In genomic region chr19:5716955-5717354, GRCm38 (mm10) we compare ENCODE assay signal across 10 mouse cellular contexts. TPM values are rescaled to one million over a fixed set of nuclear protein-coding genes. Genes with fewer than 3 reads are reported as not detected.
DNase-seq lines count a peak whose midpoint lies in the region; ATAC-seq and TF ChIP-seq lines count a peak whose summit lies in the region.
"Had no signal": no experiment of that assay in that cellular context is flagged by ENCODE, and none has a peak within 500 bp of the region (broad histone marks: within the 10 kb centered on the region; RNA-seq: fewer than 3 reads in every experiment).

No protein-coding gene starts in this region.

- peaks cover 92% of the 10 kb centered on the region for H3K36me3 ChIP-seq in forebrain, embryonic 13.5 days (ENCODE audit: poor library complexity, severe bottlenecking)
- H3K36me3 ChIP-seq in forebrain, embryonic 11.5 days (ENCODE audit: control insufficient read depth, insufficient read depth, low read length) = peaks cover 8% of the 10 kb centered on the region
- peaks cover 100% of the 10 kb centered on the region for H3K36me3 ChIP-seq in liver, embryonic 12.5 days
- H3K36me3 ChIP-seq in hindbrain, embryonic 15.5 days = peaks cover 40% of the 10 kb centered on the region
- H3K36me3 ChIP-seq in midbrain, postnatal 0 days (ENCODE audit: insufficient read depth, low read length) = peaks cover 37% of the 10 kb centered on the region

- ATAC-seq in forebrain, embryonic 13.5 days = no peak
- no peak for ATAC-seq in forebrain, embryonic 11.5 days (replicated peaks; ENCODE audit: low FRiP score)
- ATAC-seq in liver, embryonic 12.5 days = no peak
- ATAC-seq in hindbrain, embryonic 15.5 days (ENCODE audit: low FRiP score, low read depth) = no peak
- no peak for ATAC-seq in midbrain, postnatal 0 days (ENCODE audit: low FRiP score)

- 0 out of 2 replicates have a peak overlapping the region, but pooled peaks have one; percentile 47 for H3K4me2 ChIP-seq in forebrain, embryonic 13.5 days
- no peak overlapping the region for H3K4me2 ChIP-seq in forebrain, embryonic 11.5 days (ENCODE audit: low read depth, low read length, severe bottlenecking)
- peak overlapping the region; percentile 13; the same call in 1 of the 2 replicates for H3K4me2 ChIP-seq in liver, embryonic 12.5 days
- H3K4me2 ChIP-seq in hindbrain, embryonic 15.5 days = peak overlapping the region; percentile 52
- H3K4me2 ChIP-seq in midbrain, postnatal 0 days (ENCODE audit: low read depth, low read length, poor library complexity, severe bottlenecking) = peak overlapping the region; percentile 74

- H3K9ac ChIP-seq in forebrain, embryonic 13.5 days = no peak overlapping the region
- H3K9ac ChIP-seq in forebrain, embryonic 11.5 days (ENCODE audit: low read length) = no peak overlapping the region; the same call in 1 of the 2 replicates
- H3K9ac ChIP-seq in liver, embryonic 12.5 days = no peak overlapping the region
- H3K9ac ChIP-seq in hindbrain, embryonic 15.5 days = no peak overlapping the region
- H3K9ac ChIP-seq in midbrain, postnatal 0 days (replicated peaks; ENCODE audit: low read length, poor library complexity, severe bottlenecking) = no peak overlapping the region; the same call in 1 of the 2 replicates
- H3K9ac ChIP-seq: liver, embryonic 14.5 days had no signal

- 56% methylated on average over 10 of the region's 10 CpGs for WGBS in forebrain, embryonic 13.5 days
- 64% methylated on average over 10 of the region's 10 CpGs for WGBS in forebrain, embryonic 11.5 days
- 76% methylated on average over 10 of the region's 10 CpGs for WGBS in liver, embryonic 12.5 days (ENCODE audit: insufficient replicate concordance)
- WGBS in hindbrain, embryonic 15.5 days = 46% methylated on average over 10 of the region's 10 CpGs
- 42% methylated on average over 10 of the region's 10 CpGs for WGBS in midbrain, postnatal 0 days

- no peak overlapping the region for H3K4me3 ChIP-seq in forebrain, embryonic 13.5 days
- H3K4me3 ChIP-seq in forebrain, embryonic 11.5 days (ENCODE audit: low read depth, low read length) = no peak overlapping the region
- no peak overlapping the region for H3K4me3 ChIP-seq in liver, embryonic 12.5 days
- H3K4me3 ChIP-seq in hindbrain, embryonic 15.5 days = no peak overlapping the region
- peak overlapping the region; percentile 43 for H3K4me3 ChIP-seq in midbrain, postnatal 0 days (ENCODE audit: low read depth, low read length)

- no peak for TF ChIP-seq CTCF in midbrain, postnatal 0 days (IDR thresholded peaks at IDR 0.05)

- H3K4me1 ChIP-seq in forebrain, embryonic 13.5 days = peaks cover 20% of the 10 kb centered on the region
- H3K4me1 ChIP-seq in forebrain, embryonic 11.5 days (replicated peaks; ENCODE audit: control insufficient read depth, insufficient read depth, low read length) = peaks cover 6% of the 10 kb centered on the region; the same call in 1 of the 2 replicates
- peaks cover 85% of the 10 kb centered on the region for H3K4me1 ChIP-seq in liver, embryonic 12.5 days
- peaks cover 32% of the 10 kb centered on the region for H3K4me1 ChIP-seq in hindbrain, embryonic 15.5 days (replicated peaks)
- H3K4me1 ChIP-seq in midbrain, postnatal 0 days (ENCODE audit: insufficient read depth, low read length) = peaks cover 13% of the 10 kb centered on the region; the same call in 1 of the 2 replicates

- H3K27ac ChIP-seq in forebrain, embryonic 13.5 days = no peak overlapping the region
- no peak overlapping the region for H3K27ac ChIP-seq in forebrain, embryonic 11.5 days (ENCODE audit: low read depth, low read length)
- peak overlapping the region; percentile 6; the same call in 1 of the 2 replicates for H3K27ac ChIP-seq in liver, embryonic 12.5 days
- H3K27ac ChIP-seq in hindbrain, embryonic 15.5 days (replicated peaks) = peak overlapping the region; percentile 26; the same call in 1 of the 2 replicates
- peak overlapping the region; percentile 65 for H3K27ac ChIP-seq in midbrain, postnatal 0 days (ENCODE audit: low read depth, low read length)
- H3K27ac ChIP-seq: liver, embryonic 14.5 days had no signal

- H3K9me3 ChIP-seq in forebrain, embryonic 13.5 days (replicated peaks) = no peaks in the 10 kb centered on the region
- H3K9me3 ChIP-seq in forebrain, embryonic 11.5 days (ENCODE audit: control insufficient read depth, low read length) = no peaks in the 10 kb centered on the region
- no peaks in the 10 kb centered on the region for H3K9me3 ChIP-seq in liver, embryonic 12.5 days (replicated peaks)
- H3K9me3 ChIP-seq in hindbrain, embryonic 15.5 days = no peaks in the 10 kb centered on the region
- H3K9me3 ChIP-seq in midbrain, postnatal 0 days (ENCODE audit: low read length) = no peaks in the 10 kb centered on the region

- H3K27me3 ChIP-seq in forebrain, embryonic 13.5 days = peaks cover 4% of the 10 kb centered on the region; the same call in 1 of the 2 replicates
- H3K27me3 ChIP-seq in forebrain, embryonic 11.5 days (ENCODE audit: control insufficient read depth, insufficient read depth, low read length) = no peaks in the 10 kb centered on the region
- H3K27me3 ChIP-seq in liver, embryonic 12.5 days (replicated peaks) = no peaks in the 10 kb centered on the region
- no peaks in the 10 kb centered on the region for H3K27me3 ChIP-seq in hindbrain, embryonic 15.5 days
- no peaks in the 10 kb centered on the region for H3K27me3 ChIP-seq in midbrain, postnatal 0 days (ENCODE audit: insufficient read depth, low read length)
- H3K27me3 ChIP-seq: CH12.LX had no signal

- DNase-seq in forebrain, embryonic 11.5 days (ENCODE audit: low spot score) = no peak
- no peak for DNase-seq in liver
- peak; percentile 22 for DNase-seq in midbrain, postnatal 0 days (ENCODE audit: low spot score)
- DNase-seq in right cerebral cortex, postnatal 36 days (ENCODE audit: low spot score in 2 of 2) = no peak

RNA-seq across cellular contexts. Expression of gene Ehbp1l1, which starts 9.2 kb away (rescaled TPM):
- polyA plus RNA-seq in forebrain, embryonic 13.5 days (2015; fragmentation: Nextera tagmentation; extraction: Ambion mirVana) = 5.3 and 6.7 TPM in 2 replicates
- 6.8 and 7.4 TPM in 2 replicates for polyA plus RNA-seq in forebrain, embryonic 11.5 days (2014; fragmentation: Nextera tagmentation; extraction: Ambion mirVana)
- 122 and 124 TPM in 2 replicates for polyA plus RNA-seq in liver, embryonic 12.5 days (2016; fragmentation: Nextera tagmentation; extraction: Ambion mirVana)
- polyA plus RNA-seq in hindbrain, embryonic 15.5 days (2015; fragmentation: Nextera tagmentation; extraction: Ambion mirVana) = 15.5 and 19.7 TPM in 2 replicates
- 25.6 and 26.3 TPM in 2 replicates for total RNA-seq in midbrain, postnatal 0 days (2014; rRNA removed)
- polyA plus RNA-seq in midbrain, postnatal 0 days (2015; fragmentation: Nextera tagmentation; extraction: Ambion mirVana) = 65.2 and 65.4 TPM in 2 replicates

RNA-seq across cellular contexts. Expression of gene Fam89b, which starts 12.5 kb away (rescaled TPM):
- 199 and 204 TPM in 2 replicates for polyA plus RNA-seq in forebrain, embryonic 13.5 days (2015; fragmentation: Nextera tagmentation; extraction: Ambion mirVana)
- 140 and 162 TPM in 2 replicates for polyA plus RNA-seq in forebrain, embryonic 11.5 days (2014; fragmentation: Nextera tagmentation; extraction: Ambion mirVana)
- 45.1 and 45.3 TPM in 2 replicates for polyA plus RNA-seq in liver, embryonic 12.5 days (2016; fragmentation: Nextera tagmentation; extraction: Ambion mirVana)
- 139 and 149 TPM in 2 replicates for polyA plus RNA-seq in hindbrain, embryonic 15.5 days (2015; fragmentation: Nextera tagmentation; extraction: Ambion mirVana)
- total RNA-seq in midbrain, postnatal 0 days (2014; rRNA removed) = 161 and 178 TPM in 2 replicates
- 126 TPM in 2 replicates for polyA plus RNA-seq in midbrain, postnatal 0 days (2015; fragmentation: Nextera tagmentation; extraction: Ambion mirVana)

RNA-seq across cellular contexts. Expression of gene Kcnk7, which starts 12.8 kb away (rescaled TPM):
- polyA plus RNA-seq in forebrain, embryonic 13.5 days (2015; fragmentation: Nextera tagmentation; extraction: Ambion mirVana) = 0.31 and 0.32 TPM in 2 replicates
- polyA plus RNA-seq in forebrain, embryonic 11.5 days (2014; fragmentation: Nextera tagmentation; extraction: Ambion mirVana) = not detected in 2 replicates
- 0.18 and 0.19 TPM in 2 replicates for polyA plus RNA-seq in liver, embryonic 12.5 days (2016; fragmentation: Nextera tagmentation; extraction: Ambion mirVana)
- 0.14 and 0.30 TPM in 2 replicates for polyA plus RNA-seq in hindbrain, embryonic 15.5 days (2015; fragmentation: Nextera tagmentation; extraction: Ambion mirVana)
- total RNA-seq in midbrain, postnatal 0 days (2014; rRNA removed) = not detected in 2 replicates
- polyA plus RNA-seq in midbrain, postnatal 0 days (2015; fragmentation: Nextera tagmentation; extraction: Ambion mirVana) = 0.47 and 0.49 TPM in 2 replicates
- total RNA-seq: CH12.LX; megakaryocyte progenitor cell, adult 5-6 weeks had no signal

RNA-seq across cellular contexts. Expression of gene Ltbp3, which starts 23.7 kb away (rescaled TPM):
- 8.3 and 13.1 TPM in 2 replicates for polyA plus RNA-seq in forebrain, embryonic 13.5 days (2015; fragmentation: Nextera tagmentation; extraction: Ambion mirVana)
- 5.0 and 5.5 TPM in 2 replicates for polyA plus RNA-seq in forebrain, embryonic 11.5 days (2014; fragmentation: Nextera tagmentation; extraction: Ambion mirVana)
- 3.7 and 3.8 TPM in 2 replicates for polyA plus RNA-seq in liver, embryonic 12.5 days (2016; fragmentation: Nextera tagmentation; extraction: Ambion mirVana)
- polyA plus RNA-seq in hindbrain, embryonic 15.5 days (2015; fragmentation: Nextera tagmentation; extraction: Ambion mirVana) = 15.2 and 17.2 TPM in 2 replicates
- 28.8 and 29.3 TPM in 2 replicates for total RNA-seq in midbrain, postnatal 0 days (2014; rRNA removed)
- 9.1 and 12.8 TPM in 2 replicates for polyA plus RNA-seq in midbrain, postnatal 0 days (2015; fragmentation: Nextera tagmentation; extraction: Ambion mirVana)

RNA-seq across cellular contexts. Expression of gene Pcnx3, which starts 28.2 kb away (rescaled TPM):
- 21.6 and 29.4 TPM in 2 replicates for polyA plus RNA-seq in forebrain, embryonic 13.5 days (2015; fragmentation: Nextera tagmentation; extraction: Ambion mirVana)
- 34.1 and 37.7 TPM in 2 replicates for polyA plus RNA-seq in forebrain, embryonic 11.5 days (2014; fragmentation: Nextera tagmentation; extraction: Ambion mirVana)
- 18.4 and 18.6 TPM in 2 replicates for polyA plus RNA-seq in liver, embryonic 12.5 days (2016; fragmentation: Nextera tagmentation; extraction: Ambion mirVana)
- 23.9 and 26.7 TPM in 2 replicates for polyA plus RNA-seq in hindbrain, embryonic 15.5 days (2015; fragmentation: Nextera tagmentation; extraction: Ambion mirVana)
- 95.5 and 103 TPM in 2 replicates for total RNA-seq in midbrain, postnatal 0 days (2014; rRNA removed)
- polyA plus RNA-seq in midbrain, postnatal 0 days (2015; fragmentation: Nextera tagmentation; extraction: Ambion mirVana) = 18.4 and 19.1 TPM in 2 replicates

Comparison
In these comparisons a context has a peak if more than half of its experiments do, and no peak if none do; other contexts are left out.
1. H3K27ac ChIP-seq: peak in liver, embryonic 12.5 days (single experiment), hindbrain, embryonic 15.5 days (single experiment) and midbrain, postnatal 0 days (single experiment); none in forebrain, embryonic 13.5 days (single experiment) and forebrain, embryonic 11.5 days (single experiment).